Mouse (Mus musculus): ENCODE data around the gene Pipox. TPM values are rescaled to one million over a fixed set of nuclear protein-coding genes. Genes with fewer than 3 reads are reported as not detected.

Gene Pipox
- polyA plus RNA-seq (2015; fragmentation: Nextera tagmentation; extraction: Ambion mirVana), result 48.9 and 53.4 TPM in 2 replicates

GRCm38 (mm10) chr11:77893787-77894718, at the start of gene Pipox:
Pipox (minus strand) TSS chr11:77894096.
- H3K4me2 ChIP-seq (ENCODE audit: low read depth, low read length), result peak within 1 kb of the TSS; percentile 63
- H3K9me3 ChIP-seq (ENCODE audit: low read length), result no peaks in the 10 kb centered on the region
- peak; percentile 92 for ATAC-seq
- no peaks in the 10 kb centered on the region; the same call in 1 of the 2 replicates for H3K27me3 ChIP-seq (ENCODE audit: insufficient read depth, low read length)
- H3K9ac ChIP-seq (replicated peaks), result peak within 1 kb of the TSS; percentile 60
- peaks cover 29% of the 10 kb centered on the region for H3K4me1 ChIP-seq (ENCODE audit: insufficient read depth)
- peak within 1 kb of the TSS; percentile 41 for H3K4me3 ChIP-seq (ENCODE audit: low read depth, low read length)
- peak; percentile 60 for TF ChIP-seq CTCF (IDR thresholded peaks at IDR 0.05; ENCODE audit: low read depth)
- no peak for TF ChIP-seq EP300 (IDR thresholded peaks at IDR 0.05; ENCODE audit: low read depth)
- WGBS (ENCODE audit: insufficient replicate concordance), result 22% methylated on average over 11 of the region's 11 CpGs
- H3K27ac ChIP-seq (ENCODE audit: low read depth), result peak within 1 kb of the TSS; percentile 83
- no peaks in the 10 kb centered on the region for H3K36me3 ChIP-seq (replicated peaks; ENCODE audit: insufficient read depth, low read length)
- DNase-seq, result peak; percentile 85

GRCm38 (mm10) chr11:77942230-77942629, 48.3 kb upstream of the Pipox start:
- 32% methylated on average over 5 of the region's 5 CpGs for WGBS (ENCODE audit: insufficient replicate concordance)
- H3K4me3 ChIP-seq (ENCODE audit: low read depth, low read length), result no peak overlapping the region
- no peak overlapping the region for H3K9ac ChIP-seq (replicated peaks)
- no peaks in the 10 kb centered on the region for H3K9me3 ChIP-seq (ENCODE audit: low read length)
- ATAC-seq, result no peak
- no peaks in the 10 kb centered on the region for H3K4me1 ChIP-seq (ENCODE audit: insufficient read depth)
- H3K27me3 ChIP-seq (ENCODE audit: insufficient read depth, low read length), result 0 out of 2 replicates have a peak, but pooled peaks cover 7% of the 10 kb centered on the region
- no peak overlapping the region for H3K27ac ChIP-seq (ENCODE audit: low read depth)
- DNase-seq, result no peak
- TF ChIP-seq CTCF (IDR thresholded peaks at IDR 0.05; ENCODE audit: low read depth) (no peak), EP300 (IDR thresholded peaks at IDR 0.05; ENCODE audit: low read depth) (no peak)
- H3K36me3 ChIP-seq (replicated peaks; ENCODE audit: insufficient read depth, low read length), result no peaks in the 10 kb centered on the region
- no peak overlapping the region for H3K4me2 ChIP-seq (ENCODE audit: low read depth, low read length)

GRCm38 (mm10) chr11:77937649-77938410, 43.9 kb upstream of the Pipox start:
- no peak overlapping the region for H3K9ac ChIP-seq (replicated peaks)
- no peak overlapping the region for H3K27ac ChIP-seq (ENCODE audit: low read depth)
- TF ChIP-seq EP300 (IDR thresholded peaks at IDR 0.05; ENCODE audit: low read depth), result no peak
- TF ChIP-seq CTCF (IDR thresholded peaks at IDR 0.05; ENCODE audit: low read depth), result no peak
- WGBS (ENCODE audit: insufficient replicate concordance), result 11% methylated on average over 4 of the region's 4 CpGs
- no peaks in the 10 kb centered on the region for H3K9me3 ChIP-seq (ENCODE audit: low read length)
- no peaks in the 10 kb centered on the region for H3K36me3 ChIP-seq (replicated peaks; ENCODE audit: insufficient read depth, low read length)
- H3K4me3 ChIP-seq (ENCODE audit: low read depth, low read length), result no peak overlapping the region
- H3K4me2 ChIP-seq (ENCODE audit: low read depth, low read length), result no peak overlapping the region
- DNase-seq (no peak), ATAC-seq (no peak)
- no peaks in the 10 kb centered on the region for H3K4me1 ChIP-seq (ENCODE audit: insufficient read depth)
- H3K27me3 ChIP-seq (ENCODE audit: insufficient read depth, low read length), result peaks cover 39% of the 10 kb centered on the region

DNA sequence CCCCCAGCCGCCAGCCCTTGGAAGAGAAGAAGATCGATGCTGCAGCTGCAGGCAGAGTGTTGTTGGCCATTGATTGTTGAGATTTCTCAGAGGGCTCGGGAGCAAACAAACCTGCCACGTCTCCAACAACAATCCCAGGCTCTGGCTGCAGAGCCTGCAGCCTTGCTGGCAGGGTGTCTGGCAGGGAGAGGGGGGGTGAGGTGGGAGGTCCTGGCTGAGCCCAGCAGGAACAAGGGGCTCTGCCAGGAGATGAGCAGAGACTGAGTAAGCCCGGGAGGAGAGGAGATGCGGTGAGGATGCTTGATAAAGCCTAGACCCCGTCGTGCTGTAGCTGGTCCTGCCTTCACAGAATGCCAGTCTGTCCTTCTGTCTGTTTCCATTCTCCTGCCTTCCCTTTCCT, 43.0 kb upstream of the Pipox start:
- no peak for TF ChIP-seq EP300 (IDR thresholded peaks at IDR 0.05; ENCODE audit: low read depth)
- TF ChIP-seq CTCF (IDR thresholded peaks at IDR 0.05; ENCODE audit: low read depth), result no peak
- Histone ChIP-seq H3K4me2 (ENCODE audit: low read depth, low read length) (no peak overlapping the region), H3K4me1 (ENCODE audit: insufficient read depth) (0 out of 2 replicates have a peak, but pooled peaks cover under 1% of the 10 kb centered on the region), H3K27me3 (ENCODE audit: insufficient read depth, low read length) (peaks cover 49% of the 10 kb centered on the region), H3K9ac (replicated peaks) (no peak overlapping the region), H3K4me3 (ENCODE audit: low read depth, low read length) (no peak overlapping the region), H3K9me3 (ENCODE audit: low read length) (no peaks in the 10 kb centered on the region), H3K27ac (ENCODE audit: low read depth) (no peak overlapping the region), H3K36me3 (replicated peaks; ENCODE audit: insufficient read depth, low read length) (no peaks in the 10 kb centered on the region)
- ATAC-seq, result no peak
- 7% methylated on average over 8 of the region's 8 CpGs for WGBS (ENCODE audit: insufficient replicate concordance)
- no peak for DNase-seq

- no peak for TF ChIP-seq CTCF (IDR thresholded peaks at IDR 0.05; ENCODE audit: low read depth)
- no peak for TF ChIP-seq EP300 (IDR thresholded peaks at IDR 0.05; ENCODE audit: low read depth)
- peaks cover 69% of the 10 kb centered on the region for H3K27me3 ChIP-seq (ENCODE audit: insufficient read depth, low read length)
- DNase-seq, result no peak
- H3K4me1 ChIP-seq (ENCODE audit: insufficient read depth), result peaks cover 10% of the 10 kb centered on the region
- 51% methylated on average over 5 of the region's 5 CpGs for WGBS (ENCODE audit: insufficient replicate concordance)
- H3K4me2 ChIP-seq (ENCODE audit: low read depth, low read length), result no peak overlapping the region
- H3K27ac ChIP-seq (ENCODE audit: low read depth), result no peak overlapping the region
- no peak for ATAC-seq
- H3K4me3 ChIP-seq (ENCODE audit: low read depth, low read length), result no peak overlapping the region
- H3K9me3 ChIP-seq (ENCODE audit: low read length), result no peaks in the 10 kb centered on the region
- H3K9ac ChIP-seq (replicated peaks), result no peak overlapping the region
- no peaks in the 10 kb centered on the region for H3K36me3 ChIP-seq (replicated peaks; ENCODE audit: insufficient read depth, low read length)
Measured at GRCm38 (mm10) chr11:77934568-77935311, 40.8 kb upstream of the Pipox start.
